In genomic region chr17:55367464-55368207, GRCm38 (mm10) we compare ENCODE assay signal across 9 mouse cellular contexts.
A peak's percentile ranks its signal among the peaks of the same experiment; 100 is the strongest.
DNase-seq lines count a peak whose midpoint lies in the region; ATAC-seq lines count a peak whose summit lies in the region.
"Had no signal": no experiment of that assay in that cellular context is flagged by ENCODE, and none has a peak within 500 bp of the region (broad histone marks: within the 10 kb centered on the region; RNA-seq: fewer than 3 reads in every experiment).

No protein-coding gene starts in this region.

- no peaks in the 10 kb centered on the region for H3K9me3 ChIP-seq in hindbrain, embryonic 15.5 days
- H3K9me3 ChIP-seq in limb, embryonic 12.5 days, result no peaks in the 10 kb centered on the region
- H3K9me3 ChIP-seq in kidney, embryonic 15.5 days (replicated peaks), result no peaks in the 10 kb centered on the region
- H3K9me3 ChIP-seq: liver, embryonic 13.5 days had no signal

- peak; percentile 92 for ATAC-seq in hindbrain, embryonic 15.5 days (ENCODE audit: low FRiP score, low read depth)
- peak; percentile 83 for ATAC-seq in limb, embryonic 12.5 days (ENCODE audit: insufficient number of reproducible peaks, insufficient read depth, low FRiP score, low TSS enrichment, low read depth)
- no peak for ATAC-seq in kidney, embryonic 15.5 days (replicated peaks; ENCODE audit: low FRiP score)
- ATAC-seq: inflammation-experienced regulatory T-cells, adult 6 months had no signal

- H3K4me1 ChIP-seq in hindbrain, embryonic 15.5 days (replicated peaks), result no peaks in the 10 kb centered on the region
- peaks cover 5% of the 10 kb centered on the region for H3K4me1 ChIP-seq in limb, embryonic 12.5 days (replicated peaks)
- no peaks in the 10 kb centered on the region for H3K4me1 ChIP-seq in kidney, embryonic 15.5 days
- H3K4me1 ChIP-seq: liver, embryonic 13.5 days had no signal

- no peak overlapping the region for H3K4me2 ChIP-seq in hindbrain, embryonic 15.5 days
- H3K4me2 ChIP-seq in limb, embryonic 12.5 days, result no peak overlapping the region
- H3K4me2 ChIP-seq in kidney, embryonic 15.5 days, result no peak overlapping the region
- H3K4me2 ChIP-seq: liver, embryonic 13.5 days had no signal

- H3K9ac ChIP-seq in hindbrain, embryonic 15.5 days, result no peak overlapping the region
- no peak overlapping the region for H3K9ac ChIP-seq in limb, embryonic 12.5 days (replicated peaks)
- no peak overlapping the region for H3K9ac ChIP-seq in kidney, embryonic 15.5 days
- H3K9ac ChIP-seq: liver, embryonic 13.5 days had no signal

- H3K36me3 ChIP-seq in hindbrain, embryonic 15.5 days, result no peaks in the 10 kb centered on the region
- H3K36me3 ChIP-seq in limb, embryonic 12.5 days, result no peaks in the 10 kb centered on the region
- no peaks in the 10 kb centered on the region for H3K36me3 ChIP-seq in kidney, embryonic 15.5 days
- H3K36me3 ChIP-seq: liver, embryonic 13.5 days had no signal

- peak; percentile 6 for DNase-seq in R1 (ENCODE audit: low read depth, low spot score)
- DNase-seq in embryo, embryonic 11.5 days (ENCODE audit: low read depth, low spot score), result peak; percentile 2
- no peak for DNase-seq in ovary, postnatal 36 days (ENCODE audit: low spot score)
- no peak for DNase-seq in urinary bladder, adult 18-20 months (ENCODE audit: low spot score in 2 of 2)
- DNase-seq: liver, embryonic 13.5 days had no signal

- H3K27me3 ChIP-seq in hindbrain, embryonic 15.5 days, result no peaks in the 10 kb centered on the region
- H3K27me3 ChIP-seq in limb, embryonic 12.5 days, result no peaks in the 10 kb centered on the region
- H3K27me3 ChIP-seq in kidney, embryonic 15.5 days, result no peaks in the 10 kb centered on the region
- H3K27me3 ChIP-seq: liver, embryonic 13.5 days had no signal

- H3K27ac ChIP-seq in hindbrain, embryonic 15.5 days (replicated peaks), result peak overlapping the region; percentile 61; the same call in 1 of the 2 replicates
- peak overlapping the region; percentile 72 for H3K27ac ChIP-seq in limb, embryonic 12.5 days
- H3K27ac ChIP-seq in kidney, embryonic 15.5 days, result no peak overlapping the region
- H3K27ac ChIP-seq: liver, embryonic 13.5 days had no signal

- no peak overlapping the region for H3K4me3 ChIP-seq in hindbrain, embryonic 15.5 days
- no peak overlapping the region for H3K4me3 ChIP-seq in limb, embryonic 12.5 days (replicated peaks)
- H3K4me3 ChIP-seq in kidney, embryonic 15.5 days (replicated peaks), result no peak overlapping the region
- H3K4me3 ChIP-seq: liver, embryonic 13.5 days had no signal

- 86% methylated on average over 7 of the region's 7 CpGs for WGBS in hindbrain, embryonic 15.5 days
- 66% methylated on average over 7 of the region's 7 CpGs for WGBS in limb, embryonic 12.5 days
- 89% methylated on average over 7 of the region's 7 CpGs for WGBS in kidney, embryonic 15.5 days

Comparison
In these comparisons a context has a peak if more than half of its experiments do, and no peak if none do; other contexts are left out.
1. DNase-seq: peak in R1 (single experiment) and embryo, embryonic 11.5 days (single experiment); none in ovary, postnatal 36 days (single experiment) and urinary bladder, adult 18-20 months (0 of 2).